Comparison of ENCODE assay signal across 12 mouse cellular contexts in genomic region chr14:118858318-118858717, GRCm38 (mm10).
"Had no signal": no experiment of that assay in that cellular context is flagged by ENCODE, and none has a peak within 500 bp of the region (broad histone marks: within the 10 kb centered on the region; RNA-seq: fewer than 3 reads in every experiment).

No protein-coding gene starts in this region.

- H3K4me3 ChIP-seq: kidney, embryonic 15.5 days; limb, embryonic 13.5 days; midbrain, embryonic 13.5 days; stomach, embryonic 15.5 days had no signal

- H3K9ac ChIP-seq: kidney, embryonic 15.5 days; limb, embryonic 13.5 days; liver, embryonic 14.5 days; midbrain, embryonic 13.5 days; stomach, embryonic 15.5 days had no signal

- H3K36me3 ChIP-seq: kidney, embryonic 15.5 days; limb, embryonic 13.5 days; midbrain, embryonic 13.5 days; stomach, embryonic 15.5 days had no signal

- H3K27ac ChIP-seq: kidney, embryonic 15.5 days; limb, embryonic 13.5 days; liver, embryonic 14.5 days; midbrain, embryonic 13.5 days; stomach, embryonic 15.5 days had no signal

- H3K4me2 ChIP-seq: kidney, embryonic 15.5 days; limb, embryonic 13.5 days; midbrain, embryonic 13.5 days; stomach, embryonic 15.5 days had no signal

- DNase-seq: kidney, adult 11 months; kidney, postnatal 25 days; lung, adult 2 months; lung, postnatal 14 days; right cerebral cortex, postnatal 14 days; thymus, adult 2 months; thymus, postnatal 25 days had no signal

- ATAC-seq: midbrain, embryonic 13.5 days had no signal

- H3K9me3 ChIP-seq: kidney, embryonic 15.5 days; limb, embryonic 13.5 days; midbrain, embryonic 13.5 days; stomach, embryonic 15.5 days had no signal

- H3K27me3 ChIP-seq: stomach, embryonic 15.5 days had no signal
